Comparison of ENCODE assay signal across 10 mouse cellular contexts in the genomic region with DNA sequence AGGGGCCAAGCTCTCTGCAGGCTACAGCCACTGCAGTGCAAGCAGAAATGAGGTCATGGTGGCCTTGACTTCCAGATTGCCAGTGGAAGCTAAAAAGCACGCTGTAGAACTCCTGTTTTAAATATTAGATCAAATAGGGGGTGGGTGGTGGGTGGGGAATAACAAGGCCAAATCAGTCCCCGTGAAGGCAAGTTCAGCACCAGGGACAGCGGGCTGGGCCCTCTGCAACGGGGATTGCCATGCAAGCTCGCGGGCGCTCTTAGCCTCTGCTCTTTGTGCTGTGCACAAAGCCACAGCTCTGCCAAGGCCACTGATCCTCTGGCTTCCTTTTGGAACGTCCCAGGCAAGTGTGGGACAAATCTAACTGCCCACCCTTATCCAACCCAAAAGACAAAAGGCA.
DNase-seq lines count a peak whose midpoint lies in the region; ATAC-seq and TF ChIP-seq lines count a peak whose summit lies in the region.
"Had no signal": no experiment of that assay in that cellular context is flagged by ENCODE, and none has a peak within 500 bp of the region (broad histone marks: within the 10 kb centered on the region; RNA-seq: fewer than 3 reads in every experiment).

No protein-coding gene starts in this region.

- H3K36me3 ChIP-seq in heart, embryonic 10.5 days: no peaks in the 10 kb centered on the region
- H3K36me3 ChIP-seq in neural tube, embryonic 15.5 days: no peaks in the 10 kb centered on the region
- H3K36me3 ChIP-seq in embryonic facial prominence, embryonic 14.5 days (ENCODE audit: control insufficient read depth, insufficient read depth, low read length): no peaks in the 10 kb centered on the region
- H3K36me3 ChIP-seq: heart, embryonic 13.5 days; stomach, embryonic 15.5 days had no signal

- no peaks in the 10 kb centered on the region for H3K27me3 ChIP-seq in heart, embryonic 10.5 days (ENCODE audit: insufficient read depth, poor library complexity, severe bottlenecking)
- H3K27me3 ChIP-seq in neural tube, embryonic 15.5 days (replicated peaks): no peaks in the 10 kb centered on the region
- no peaks in the 10 kb centered on the region for H3K27me3 ChIP-seq in embryonic facial prominence, embryonic 14.5 days (replicated peaks; ENCODE audit: control insufficient read depth, insufficient read depth, low read length)
- H3K27me3 ChIP-seq: heart, embryonic 13.5 days; stomach, embryonic 15.5 days had no signal

- H3K4me3 ChIP-seq in heart, embryonic 10.5 days: no peak overlapping the region
- H3K4me3 ChIP-seq in neural tube, embryonic 15.5 days (replicated peaks): no peak overlapping the region
- no peak overlapping the region for H3K4me3 ChIP-seq in embryonic facial prominence, embryonic 14.5 days (ENCODE audit: low read depth, low read length)
- no peak overlapping the region for H3K4me3 ChIP-seq in left cerebral cortex, adult 2 months
- H3K4me3 ChIP-seq: heart, embryonic 13.5 days; stomach, embryonic 15.5 days had no signal

- DNase-seq in heart, embryonic 10.5 days (ENCODE audit: low spot score): peak; percentile 78
- no peak for DNase-seq in heart, postnatal 36 days
- peak; percentile 72 for DNase-seq in neural tube, embryonic 10.5 days (ENCODE audit: extremely low spot score, low spot score)
- DNase-seq in embryonic facial prominence, embryonic 14.5 days (ENCODE audit: low spot score): peak; percentile 85
- DNase-seq in thymus, postnatal 14 days: peak; percentile 60
- DNase-seq in frontal cortex, postnatal 14 days (ENCODE audit: low spot score in 2 of 2): no peak
- DNase-seq in left cerebral cortex, adult 2 months (ENCODE audit: extremely low spot score in 1 of 2, low spot score in 2 of 2): no peak

- intact Hi-C loops in heart, postnatal 36 days (cut with DNase I): no loop called here
- intact Hi-C loops in left cerebral cortex, adult 2 months (cut with DNase I): no loop called here

- no peak for ATAC-seq in neural tube, embryonic 15.5 days (ENCODE audit: low FRiP score)
- ATAC-seq in embryonic facial prominence, embryonic 14.5 days (ENCODE audit: low read depth): no peak

- H3K27ac ChIP-seq in heart, embryonic 10.5 days: no peak overlapping the region
- no peak overlapping the region for H3K27ac ChIP-seq in neural tube, embryonic 15.5 days (replicated peaks)
- no peak overlapping the region for H3K27ac ChIP-seq in embryonic facial prominence, embryonic 14.5 days (replicated peaks; ENCODE audit: low read depth, low read length)
- H3K27ac ChIP-seq in left cerebral cortex, adult 2 months: no peak overlapping the region
- H3K27ac ChIP-seq: heart, embryonic 13.5 days; stomach, embryonic 15.5 days had no signal

- H3K9ac ChIP-seq in neural tube, embryonic 15.5 days (replicated peaks): no peak overlapping the region
- no peak overlapping the region for H3K9ac ChIP-seq in embryonic facial prominence, embryonic 14.5 days (ENCODE audit: low read depth, low read length)
- H3K9ac ChIP-seq: heart, embryonic 13.5 days; stomach, embryonic 15.5 days had no signal

- H3K4me2 ChIP-seq in neural tube, embryonic 15.5 days: no peak overlapping the region
- no peak overlapping the region for H3K4me2 ChIP-seq in embryonic facial prominence, embryonic 14.5 days (ENCODE audit: low read depth, low read length)
- H3K4me2 ChIP-seq: heart, embryonic 13.5 days; stomach, embryonic 15.5 days had no signal

- H3K4me1 ChIP-seq in heart, embryonic 10.5 days: no peaks in the 10 kb centered on the region
- H3K4me1 ChIP-seq in neural tube, embryonic 15.5 days: no peaks in the 10 kb centered on the region
- H3K4me1 ChIP-seq in embryonic facial prominence, embryonic 14.5 days (ENCODE audit: control insufficient read depth, insufficient read depth, low read length): no peaks in the 10 kb centered on the region
- H3K4me1 ChIP-seq: heart, embryonic 13.5 days; stomach, embryonic 15.5 days had no signal

- H3K9me3 ChIP-seq in heart, embryonic 10.5 days: no peaks in the 10 kb centered on the region
- H3K9me3 ChIP-seq in neural tube, embryonic 15.5 days (replicated peaks): no peaks in the 10 kb centered on the region
- H3K9me3 ChIP-seq in embryonic facial prominence, embryonic 14.5 days (ENCODE audit: control insufficient read depth, low read length): no peaks in the 10 kb centered on the region
- H3K9me3 ChIP-seq: heart, embryonic 13.5 days; stomach, embryonic 15.5 days had no signal

- 4% methylated on average over 8 of the region's 8 CpGs for WGBS in heart, embryonic 10.5 days
- WGBS in neural tube, embryonic 15.5 days: 12% methylated on average over 8 of the region's 8 CpGs
- under 1% methylated on average over 8 of the region's 8 CpGs for WGBS in embryonic facial prominence, embryonic 14.5 days

- TF ChIP-seq CTCF in left cerebral cortex, adult 2 months (IDR thresholded peaks at IDR 0.05): no peak

Comparison
In these comparisons a context has a peak if more than half of its experiments do, and no peak if none do; other contexts are left out.
1. DNase-seq: peak in heart, embryonic 10.5 days (single experiment), neural tube, embryonic 10.5 days (single experiment), embryonic facial prominence, embryonic 14.5 days (single experiment) and thymus, postnatal 14 days (single experiment); none in heart, postnatal 36 days (0 of 2), frontal cortex, postnatal 14 days (0 of 2) and left cerebral cortex, adult 2 months (0 of 2).